Mouse (Mus musculus): ENCODE results near the gene Ppp6c. TPM values are rescaled to one million over a fixed set of nuclear protein-coding genes. Genes with fewer than 3 reads are reported as not detected.

The Ppp6c gene
- polyA plus RNA-seq, 1 experiment from 2014 or later, result 76.4 TPM

Other genes starting within 250 kb of the Ppp6c start
- gene Wdr38, start 229.0 kb downstream of the Ppp6c start, polyA plus RNA-seq (2015; fragmentation: Nextera tagmentation; extraction: Ambion mirVana), result 1.6 and 2.1 TPM in 2 replicates
- gene Arpc5l, start 221.1 kb downstream of the Ppp6c start, polyA plus RNA-seq (2015; fragmentation: Nextera tagmentation; extraction: Ambion mirVana), result 138 and 148 TPM in 2 replicates
- 803 and 1,001 TPM in 2 replicates for gene Rpl35, start 220.8 kb downstream of the Ppp6c start, polyA plus RNA-seq (2015; fragmentation: Nextera tagmentation; extraction: Ambion mirVana)
- 38.2 and 38.3 TPM in 2 replicates for gene Golga1, start 160.9 kb downstream of the Ppp6c start, polyA plus RNA-seq (2015; fragmentation: Nextera tagmentation; extraction: Ambion mirVana)
- gene Scai, start 35.7 kb downstream of the Ppp6c start, polyA plus RNA-seq (2015; fragmentation: Nextera tagmentation; extraction: Ambion mirVana), result 17.0 and 18.5 TPM in 2 replicates